Mouse (Mus musculus): Measurements from ENCODE around the gene E130309D02Rik. TPM values are rescaled to one million over a fixed set of nuclear protein-coding genes. Genes with fewer than 3 reads are reported as not detected.
A peak's percentile ranks its signal among the peaks of the same experiment; 100 is the strongest.

The E130309D02Rik gene
- not detected in 2 replicates for polyA plus RNA-seq (2012; ENCODE audit: insufficient read depth, insufficient read length, low replicate concordance, missing spikeins)

GRCm38 (mm10) chr5:143314730-143315513, at the start of gene E130309D02Rik:
Gene E130309D02Rik, minus strand, starts transcription at chr5:143315360.
- TF ChIP-seq POLR2A (IDR thresholded peaks at IDR 0.05; ENCODE audit: insufficient read depth, low read depth, low read length) (peak; percentile 84), CTCF (IDR thresholded peaks at IDR 0.05; ENCODE audit: insufficient read depth, low read depth, low read length) (peak; percentile 96)
- under 1% methylated on average over 101 of the region's 101 CpGs for WGBS

GRCm38 (mm10) chr5:143363678-143364615, 48.8 kb upstream of the E130309D02Rik start:
- H3K4me1 ChIP-seq (ENCODE audit: control insufficient read depth, insufficient read depth, low read length) = peaks cover 33% of the 10 kb centered on the region
- no peak for TF ChIP-seq CTCF (IDR thresholded peaks at IDR 0.05; ENCODE audit: insufficient read depth, low read depth, low read length)
- TF ChIP-seq POLR2A (IDR thresholded peaks at IDR 0.05; ENCODE audit: insufficient read depth, low read depth, low read length) = no peak
- no peak overlapping the region for H3K27ac ChIP-seq (ENCODE audit: insufficient read depth, low read depth, low read length)
- 2% methylated on average over 47 of the region's 47 CpGs for WGBS
- H3K4me3 ChIP-seq (ENCODE audit: insufficient read depth, low read depth, low read length) = peak overlapping the region; percentile 52

More at GRCm38 (mm10) chr5:143314730-143315513, at the start of gene E130309D02Rik:
- Histone ChIP-seq H3K4me3 (ENCODE audit: insufficient read depth, low read depth, low read length) (peak within 1 kb of the TSS; percentile 82), H3K4me1 (ENCODE audit: control insufficient read depth, insufficient read depth, low read length) (peaks cover 15% of the 10 kb centered on the region), H3K27ac (ENCODE audit: insufficient read depth, low read depth, low read length) (peak within 1 kb of the TSS; percentile 54)

- no peak overlapping the region for H3K4me3 ChIP-seq (ENCODE audit: insufficient read depth, low read depth, low read length)
- WGBS = 14% methylated on average over 7 of the region's 7 CpGs
- H3K27ac ChIP-seq (ENCODE audit: insufficient read depth, low read depth, low read length) = no peak overlapping the region
- H3K4me1 ChIP-seq (ENCODE audit: control insufficient read depth, insufficient read depth, low read length) = peaks cover 36% of the 10 kb centered on the region
- TF ChIP-seq CTCF (IDR thresholded peaks at IDR 0.05; ENCODE audit: insufficient read depth, low read depth, low read length) (no peak), POLR2A (IDR thresholded peaks at IDR 0.05; ENCODE audit: insufficient read depth, low read depth, low read length) (no peak)
These were observed 46.3 kb upstream of the E130309D02Rik start for GRCm38 (mm10) chr5:143361428-143361827.

- no peak for TF ChIP-seq POLR2A (IDR thresholded peaks at IDR 0.05; ENCODE audit: insufficient read depth, low read depth, low read length)
- TF ChIP-seq CTCF (IDR thresholded peaks at IDR 0.05; ENCODE audit: insufficient read depth, low read depth, low read length) = no peak
- 87% methylated on average over 5 of the region's 5 CpGs for WGBS
- H3K4me3 ChIP-seq (ENCODE audit: insufficient read depth, low read depth, low read length) = no peak overlapping the region
- peaks cover 36% of the 10 kb centered on the region for H3K4me1 ChIP-seq (ENCODE audit: control insufficient read depth, insufficient read depth, low read length)
- H3K27ac ChIP-seq (ENCODE audit: insufficient read depth, low read depth, low read length) = no peak overlapping the region
These were observed 44.8 kb upstream of the E130309D02Rik start for GRCm38 (mm10) chr5:143360000-143360399.

GRCm38 (mm10) chr5:143359263-143359662, 44.1 kb upstream of the E130309D02Rik start:
- H3K27ac ChIP-seq (ENCODE audit: insufficient read depth, low read depth, low read length) = no peak overlapping the region
- TF ChIP-seq POLR2A (IDR thresholded peaks at IDR 0.05; ENCODE audit: insufficient read depth, low read depth, low read length) = no peak
- no peak for TF ChIP-seq CTCF (IDR thresholded peaks at IDR 0.05; ENCODE audit: insufficient read depth, low read depth, low read length)
- 41% methylated on average over 7 of the region's 7 CpGs for WGBS

GRCm38 (mm10) chr5:143357564-143357963, 42.4 kb upstream of the E130309D02Rik start:
- 27% methylated on average over 28 of the region's 28 CpGs for WGBS

More at GRCm38 (mm10) chr5:143359263-143359662, 44.1 kb upstream of the E130309D02Rik start:
- H3K4me1 ChIP-seq (ENCODE audit: control insufficient read depth, insufficient read depth, low read length) = peaks cover 29% of the 10 kb centered on the region
- no peak overlapping the region for H3K4me3 ChIP-seq (ENCODE audit: insufficient read depth, low read depth, low read length)

GRCm38 (mm10) chr5:143356686-143357388, 41.7 kb upstream of the E130309D02Rik start, which contains the start of gene Grid2ip:
Gene Grid2ip, plus strand, starts transcription at chr5:143357338.
- Histone ChIP-seq H3K27ac (ENCODE audit: insufficient read depth, low read depth, low read length) (no peak within 1 kb of the TSS), H3K4me3 (ENCODE audit: insufficient read depth, low read depth, low read length) (no peak within 1 kb of the TSS), H3K4me1 (ENCODE audit: control insufficient read depth, insufficient read depth, low read length) (peaks cover 15% of the 10 kb centered on the region)
- TF ChIP-seq POLR2A (IDR thresholded peaks at IDR 0.05; ENCODE audit: insufficient read depth, low read depth, low read length) (no peak), CTCF (IDR thresholded peaks at IDR 0.05; ENCODE audit: insufficient read depth, low read depth, low read length) (no peak)
- WGBS = 41% methylated on average over 17 of the region's 17 CpGs

More at GRCm38 (mm10) chr5:143357564-143357963, 42.4 kb upstream of the E130309D02Rik start:
- no peak overlapping the region for H3K27ac ChIP-seq (ENCODE audit: insufficient read depth, low read depth, low read length)
- TF ChIP-seq POLR2A (IDR thresholded peaks at IDR 0.05; ENCODE audit: insufficient read depth, low read depth, low read length) = no peak
- TF ChIP-seq CTCF (IDR thresholded peaks at IDR 0.05; ENCODE audit: insufficient read depth, low read depth, low read length) = no peak
- H3K4me3 ChIP-seq (ENCODE audit: insufficient read depth, low read depth, low read length) = no peak overlapping the region
- peaks cover 18% of the 10 kb centered on the region for H3K4me1 ChIP-seq (ENCODE audit: control insufficient read depth, insufficient read depth, low read length)

GRCm38 (mm10) chr5:143356017-143356416, 40.9 kb upstream of the E130309D02Rik start:
- Histone ChIP-seq H3K4me1 (ENCODE audit: control insufficient read depth, insufficient read depth, low read length) (peaks cover 14% of the 10 kb centered on the region), H3K4me3 (ENCODE audit: insufficient read depth, low read depth, low read length) (no peak overlapping the region), H3K27ac (ENCODE audit: insufficient read depth, low read depth, low read length) (no peak overlapping the region)
- TF ChIP-seq CTCF (IDR thresholded peaks at IDR 0.05; ENCODE audit: insufficient read depth, low read depth, low read length) = no peak
- TF ChIP-seq POLR2A (IDR thresholded peaks at IDR 0.05; ENCODE audit: insufficient read depth, low read depth, low read length) = no peak
- 61% methylated on average over 5 of the region's 5 CpGs for WGBS
